Comparison of ENCODE assay signal across 8 mouse cellular contexts in genomic region chr15:89178954-89179629, GRCm38 (mm10). TPM values are rescaled to one million over a fixed set of nuclear protein-coding genes. Genes with fewer than 3 reads are reported as not detected.
DNase-seq lines count a peak whose midpoint lies in the region; ATAC-seq and TF ChIP-seq lines count a peak whose summit lies in the region.

No protein-coding gene starts in this region.

- peak overlapping the region; percentile 63 for H3ac ChIP-seq in C2C12 (ENCODE audit: control insufficient read depth, insufficient read length, low read depth)

- peak; percentile 92 for DNase-seq in adrenal gland, adult 2 months
- peak; percentile 93 for DNase-seq in lung, postnatal 10 days
- peak; percentile 69 for DNase-seq in retina, embryonic 14.5 days (ENCODE audit: low spot score)
- no peak for DNase-seq in T-cell, adult 2 months (ENCODE audit: low spot score)

- WGBS in embryonic facial prominence, embryonic 12.5 days = 1% methylated on average over 16 of the region's 16 CpGs
- 2% methylated on average over 16 of the region's 16 CpGs for WGBS in heart, embryonic 11.5 days (ENCODE audit: insufficient replicate concordance)
- 1% methylated on average over 16 of the region's 16 CpGs for WGBS in kidney, embryonic 14.5 days

- peaks cover 56% of the 10 kb centered on the region for H3K79me3 ChIP-seq in C2C12 (ENCODE audit: low read depth)

- H3K9me3 ChIP-seq in embryonic facial prominence, embryonic 12.5 days = no peaks in the 10 kb centered on the region
- no peaks in the 10 kb centered on the region for H3K9me3 ChIP-seq in heart, embryonic 11.5 days (replicated peaks; ENCODE audit: control insufficient read depth, low read length)
- no peaks in the 10 kb centered on the region for H3K9me3 ChIP-seq in kidney, embryonic 14.5 days (ENCODE audit: control insufficient read depth, low read length)

- peak overlapping the region; percentile 88 for H3K4me2 ChIP-seq in embryonic facial prominence, embryonic 12.5 days (replicated peaks)
- H3K4me2 ChIP-seq in heart, embryonic 11.5 days = peak overlapping the region; percentile 92
- H3K4me2 ChIP-seq in kidney, embryonic 14.5 days (replicated peaks; ENCODE audit: low read depth, low read length) = peak overlapping the region; percentile 77

- TF ChIP-seq CTCF in C2C12 (IDR thresholded peaks at IDR 0.05; ENCODE audit: control insufficient read depth, insufficient read depth, insufficient read length) = no peak

- ATAC-seq in embryonic facial prominence, embryonic 12.5 days (ENCODE audit: insufficient number of reproducible peaks, insufficient read depth, low FRiP score, low TSS enrichment) = 0 out of 2 replicates have a peak, but pooled peaks have one; percentile 7
- peak; percentile 56 for ATAC-seq in heart, embryonic 11.5 days (replicated peaks; ENCODE audit: insufficient number of reproducible peaks, low FRiP score, low TSS enrichment)
- ATAC-seq in kidney, embryonic 14.5 days (ENCODE audit: low FRiP score, low TSS enrichment) = peak; percentile 51

- H3K79me2 ChIP-seq in C2C12 (ENCODE audit: control insufficient read depth, insufficient read depth) = peaks cover 65% of the 10 kb centered on the region

- H3K36me3 ChIP-seq in C2C12 (ENCODE audit: control insufficient read depth, insufficient read depth) = peaks cover 26% of the 10 kb centered on the region
- no peaks in the 10 kb centered on the region for H3K36me3 ChIP-seq in embryonic facial prominence, embryonic 12.5 days
- H3K36me3 ChIP-seq in heart, embryonic 11.5 days (ENCODE audit: control insufficient read depth, insufficient read depth, low read length) = no peaks in the 10 kb centered on the region
- no peaks in the 10 kb centered on the region for H3K36me3 ChIP-seq in kidney, embryonic 14.5 days (ENCODE audit: control insufficient read depth, insufficient read depth, low read length)

- peak overlapping the region; percentile 94 for H3K27ac ChIP-seq in embryonic facial prominence, embryonic 12.5 days
- H3K27ac ChIP-seq in heart, embryonic 11.5 days (ENCODE audit: low read depth, low read length) = peak overlapping the region; percentile 87
- H3K27ac ChIP-seq in kidney, embryonic 14.5 days (ENCODE audit: low read depth, low read length) = peak overlapping the region; percentile 84

- no peaks in the 10 kb centered on the region for H3K27me3 ChIP-seq in C2C12 (ENCODE audit: control insufficient read depth, insufficient read depth, insufficient read length)
- no peaks in the 10 kb centered on the region for H3K27me3 ChIP-seq in embryonic facial prominence, embryonic 12.5 days
- H3K27me3 ChIP-seq in heart, embryonic 11.5 days (ENCODE audit: control insufficient read depth, insufficient read depth, low read length) = no peaks in the 10 kb centered on the region
- H3K27me3 ChIP-seq in kidney, embryonic 14.5 days (ENCODE audit: control insufficient read depth, insufficient read depth, low read length) = no peaks in the 10 kb centered on the region

- peak overlapping the region; percentile 95 for H3K4me3 ChIP-seq in C2C12 (ENCODE audit: insufficient read depth, poor library complexity, severe bottlenecking)
- H3K4me3 ChIP-seq in embryonic facial prominence, embryonic 12.5 days = peak overlapping the region; percentile 88
- H3K4me3 ChIP-seq in heart, embryonic 11.5 days (ENCODE audit: low read depth, low read length) = peak overlapping the region; percentile 83
- peak overlapping the region; percentile 71 for H3K4me3 ChIP-seq in kidney, embryonic 14.5 days (ENCODE audit: low read length)

- peak overlapping the region; percentile 92 for H3K9ac ChIP-seq in embryonic facial prominence, embryonic 12.5 days
- peak overlapping the region; percentile 92 for H3K9ac ChIP-seq in heart, embryonic 11.5 days (ENCODE audit: low read depth, low read length)
- H3K9ac ChIP-seq in kidney, embryonic 14.5 days (ENCODE audit: low read depth, low read length) = peak overlapping the region; percentile 91

- H3K4me1 ChIP-seq in embryonic facial prominence, embryonic 12.5 days = peaks cover 71% of the 10 kb centered on the region
- peaks cover 65% of the 10 kb centered on the region for H3K4me1 ChIP-seq in heart, embryonic 11.5 days (ENCODE audit: control insufficient read depth, insufficient read depth, low read length)
- peaks cover 59% of the 10 kb centered on the region for H3K4me1 ChIP-seq in kidney, embryonic 14.5 days (ENCODE audit: control insufficient read depth, insufficient read depth, low read length)

TF ChIP-seq in C2C12, 6 proteins besides CTCF, POLR2A, EP300 and RAD21:
- TF ChIP-seq USF1 (IDR thresholded peaks at IDR 0.05; ENCODE audit: low read depth) = no peak
- TF ChIP-seq MAX (IDR thresholded peaks at IDR 0.05) = peak; percentile 59

RNA-seq across cellular contexts. Expression of gene Plxnb2, which starts 1.5 kb away (rescaled TPM):
- polyA plus RNA-seq in C2C12 (2012; fragmentation: generic; extraction: Trizol) = 206 TPM
- 100 to 1,000 TPM in 1 of 2 experiments, 10 to 100 TPM in 1; 94.8 to 118 TPM for total RNA-seq in adrenal gland, adult 2 months (2021)
- 168 and 182 TPM in 2 replicates for polyA plus RNA-seq in adrenal gland, adult 2 months (2012; rRNA removed)
- polyA plus RNA-seq in embryonic facial prominence, embryonic 12.5 days (2016; fragmentation: Nextera tagmentation; extraction: Ambion mirVana) = 169 and 182 TPM in 2 replicates
- polyA plus RNA-seq in heart, embryonic 11.5 days (2014; fragmentation: Nextera tagmentation; extraction: Ambion mirVana) = 84.6 and 95.1 TPM in 2 replicates
- 124 and 165 TPM in 2 replicates for polyA plus RNA-seq in kidney, embryonic 14.5 days (2014; fragmentation: Nextera tagmentation; extraction: Ambion mirVana)

RNA-seq across cellular contexts. Expression of gene Dennd6b, which starts 17.2 kb away (rescaled TPM):
- 2.1 TPM for polyA plus RNA-seq in C2C12 (2012; fragmentation: generic; extraction: Trizol)
- total RNA-seq in adrenal gland, adult 2 months (2021) = 1 to 10 TPM; 5.2 to 5.7 TPM
- 24.0 and 24.9 TPM in 2 replicates for polyA plus RNA-seq in adrenal gland, adult 2 months (2012; rRNA removed)
- 30.2 and 30.3 TPM in 2 replicates for polyA plus RNA-seq in embryonic facial prominence, embryonic 12.5 days (2016; fragmentation: Nextera tagmentation; extraction: Ambion mirVana)
- 18.0 and 18.5 TPM in 2 replicates for polyA plus RNA-seq in heart, embryonic 11.5 days (2014; fragmentation: Nextera tagmentation; extraction: Ambion mirVana)
- 15.8 and 16.6 TPM in 2 replicates for polyA plus RNA-seq in kidney, embryonic 14.5 days (2014; fragmentation: Nextera tagmentation; extraction: Ambion mirVana)

RNA-seq across cellular contexts. Expression of gene Mapk11, which starts 29.7 kb away (rescaled TPM):
- 14.9 TPM for polyA plus RNA-seq in C2C12 (2012; fragmentation: generic; extraction: Trizol)
- 1 to 10 TPM; 2.5 to 3.6 TPM for total RNA-seq in adrenal gland, adult 2 months (2021)
- polyA plus RNA-seq in adrenal gland, adult 2 months (2012; rRNA removed) = 4.1 and 4.4 TPM in 2 replicates
- 14.0 and 16.4 TPM in 2 replicates for polyA plus RNA-seq in embryonic facial prominence, embryonic 12.5 days (2016; fragmentation: Nextera tagmentation; extraction: Ambion mirVana)
- 3.2 and 4.2 TPM in 2 replicates for polyA plus RNA-seq in heart, embryonic 11.5 days (2014; fragmentation: Nextera tagmentation; extraction: Ambion mirVana)
- 8.4 and 14.8 TPM in 2 replicates for polyA plus RNA-seq in kidney, embryonic 14.5 days (2014; fragmentation: Nextera tagmentation; extraction: Ambion mirVana)

RNA-seq across cellular contexts. Expression of gene Ppp6r2, which starts 32.3 kb away (rescaled TPM):
- polyA plus RNA-seq in C2C12 (2012; fragmentation: generic; extraction: Trizol) = 18.4 TPM
- total RNA-seq in adrenal gland, adult 2 months (2021) = 10 to 100 TPM; 38.6 to 54.4 TPM
- polyA plus RNA-seq in adrenal gland, adult 2 months (2012; rRNA removed) = 565 and 749 TPM in 2 replicates
- polyA plus RNA-seq in embryonic facial prominence, embryonic 12.5 days (2016; fragmentation: Nextera tagmentation; extraction: Ambion mirVana) = 38.9 and 41.9 TPM in 2 replicates
- polyA plus RNA-seq in heart, embryonic 11.5 days (2014; fragmentation: Nextera tagmentation; extraction: Ambion mirVana) = 20.5 and 23.5 TPM in 2 replicates
- polyA plus RNA-seq in kidney, embryonic 14.5 days (2014; fragmentation: Nextera tagmentation; extraction: Ambion mirVana) = 23.6 and 29.8 TPM in 2 replicates

RNA-seq across cellular contexts. Expression of gene Mapk12, which starts 38.6 kb away (rescaled TPM):
- 30.5 TPM for polyA plus RNA-seq in C2C12 (2012; fragmentation: generic; extraction: Trizol)
- 10 to 100 TPM in 1 of 2 experiments, 1 to 10 TPM in 1; 6.7 to 10.2 TPM for total RNA-seq in adrenal gland, adult 2 months (2021)
- 5.9 and 9.1 TPM in 2 replicates for polyA plus RNA-seq in adrenal gland, adult 2 months (2012; rRNA removed)
- 7.5 and 7.6 TPM in 2 replicates for polyA plus RNA-seq in embryonic facial prominence, embryonic 12.5 days (2016; fragmentation: Nextera tagmentation; extraction: Ambion mirVana)
- polyA plus RNA-seq in heart, embryonic 11.5 days (2014; fragmentation: Nextera tagmentation; extraction: Ambion mirVana) = 20.7 and 24.6 TPM in 2 replicates
- 20.8 and 23.4 TPM in 2 replicates for polyA plus RNA-seq in kidney, embryonic 14.5 days (2014; fragmentation: Nextera tagmentation; extraction: Ambion mirVana)
